Mouse (Mus musculus): ENCODE data around the gene Ranbp6.

DNA sequence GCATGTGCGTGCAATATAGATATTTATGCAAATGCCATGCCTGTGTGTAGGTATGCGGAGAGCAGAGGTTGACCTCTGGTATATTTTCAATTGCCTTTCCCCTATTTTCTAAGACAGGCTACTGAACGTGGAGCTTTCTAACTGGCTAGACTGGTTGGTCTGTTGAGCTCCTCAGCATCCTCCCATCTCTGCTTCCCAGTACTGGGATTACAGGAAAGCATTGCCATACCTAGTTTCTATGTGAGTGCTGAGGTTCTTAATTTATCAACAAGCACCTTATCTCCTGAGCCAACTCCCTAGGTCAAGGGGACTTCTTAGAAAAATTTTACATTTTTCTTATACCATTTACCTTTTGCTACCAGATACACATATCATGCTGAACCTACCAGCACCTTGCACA, 15.4 kb downstream of the Ranbp6 start:
- TF ChIP-seq CTCF (IDR thresholded peaks at IDR 0.05; ENCODE audit: extremely low read depth, insufficient read depth, low read length) (no peak), POLR2A (IDR thresholded peaks at IDR 0.05; ENCODE audit: extremely low read depth, insufficient read depth, low read length) (no peak)
